Mouse (Mus musculus) heart, adult 11 months (tissue): ENCODE results near the gene Lss.
A peak's percentile ranks its signal among the peaks of the same experiment; 100 is the strongest.

Experiments used
- DNase-seq: peaks from one replicate; pipeline ENCODE4 v3.0.0; 2022

The Lss gene

GRCm38 (mm10) chr10:76531375-76531774 is at the start of gene Lss:
Gene Lss (plus strand): TSS chr10:76531588.
- peak; percentile 100 for DNase-seq

- no peak for DNase-seq
Observed at GRCm38 (mm10) chr10:76486302-76486701, 45.1 kb upstream of the Lss start.

GRCm38 (mm10) chr10:76488265-76488664 is 43.1 kb upstream of the Lss start:
- DNase-seq = peak; percentile 48

GRCm38 (mm10) chr10:76489205-76489604 is 42.2 kb upstream of the Lss start:
- peak; percentile 68 for DNase-seq

GRCm38 (mm10) chr10:76493527-76493926 is 37.9 kb upstream of the Lss start:
- peak; percentile 43 for DNase-seq

- DNase-seq = peak; percentile 73
Observed at GRCm38 (mm10) chr10:76495501-76495900, 35.9 kb upstream of the Lss start.

- no peak for DNase-seq
Observed at GRCm38 (mm10) chr10:76496366-76496765, 35.0 kb upstream of the Lss start.

- DNase-seq = peak; percentile 61
Observed at GRCm38 (mm10) chr10:76497522-76497921, 33.9 kb upstream of the Lss start.

GRCm38 (mm10) chr10:76504271-76504943 is 27.0 kb upstream of the Lss start:
- DNase-seq = no peak

- no peak for DNase-seq
Observed at GRCm38 (mm10) chr10:76505865-76506264, 25.5 kb upstream of the Lss start.

- DNase-seq = peak; percentile 94
Observed at GRCm38 (mm10) chr10:76512965-76513583, 18.3 kb upstream of the Lss start.

GRCm38 (mm10) chr10:76530922-76531321 is 466 bp upstream of the Lss start:
- DNase-seq = no peak

- no peak for DNase-seq
Observed at GRCm38 (mm10) chr10:76531828-76532227, 440 bp downstream of the Lss start.

- DNase-seq = peak; percentile 83
Observed at GRCm38 (mm10) chr10:76535526-76535925, 4.1 kb downstream of the Lss start.

GRCm38 (mm10) chr10:76537619-76538018 is 6.2 kb downstream of the Lss start:
- no peak for DNase-seq

- peak; percentile 68 for DNase-seq
Observed at GRCm38 (mm10) chr10:76541336-76542085, 10.1 kb downstream of the Lss start.

- DNase-seq = peak; percentile 83
Observed at GRCm38 (mm10) chr10:76542636-76543375, 11.4 kb downstream of the Lss start.

- peak; percentile 40 for DNase-seq
Observed at GRCm38 (mm10) chr10:76546566-76546965, 15.2 kb downstream of the Lss start.

- peak; percentile 72 for DNase-seq
Observed at GRCm38 (mm10) chr10:76548218-76548617, 16.8 kb downstream of the Lss start.

GRCm38 (mm10) chr10:76550458-76550857 is 19.1 kb downstream of the Lss start:
- peak; percentile 88 for DNase-seq

- DNase-seq = no peak
Observed at GRCm38 (mm10) chr10:76551556-76551955, 20.2 kb downstream of the Lss start.

GRCm38 (mm10) chr10:76554061-76554460 is 22.7 kb downstream of the Lss start:
- no peak for DNase-seq

GRCm38 (mm10) chr10:76561972-76562371 is 30.6 kb downstream of the Lss start, which contains the start of gene Spatc1l:
Gene Spatc1l (plus strand): TSS chr10:76562272.
- DNase-seq = no peak
